Mouse (Mus musculus): ENCODE measurements at regions not wholly inside any gene's neighbourhood (a gene's known extent, or its start where the extent isn't known, plus 50 kb on each side); places are given as distances from the start of the nearest gene placed in this dataset.

GRCm38 (mm10) chr3:149498765-149499164, 508.4 kb upstream of the Adgrl2 start:
- no peak for TF ChIP-seq CTCF (IDR thresholded peaks at IDR 0.05)
- TF ChIP-seq POLR2A (IDR thresholded peaks at IDR 0.05; ENCODE audit: insufficient read depth, low read depth, low read length), result no peak
- TF ChIP-seq EP300 (IDR thresholded peaks at IDR 0.05; ENCODE audit: insufficient read depth, low read depth, low read length), result no peak
